In genomic region chr9:66206825-66207224, GRCm38 (mm10) we compare ENCODE assay signal across 12 mouse cellular contexts. TPM values are rescaled to one million over a fixed set of nuclear protein-coding genes. Genes with fewer than 3 reads are reported as not detected.
A peak's percentile ranks its signal among the peaks of the same experiment; 100 is the strongest.
DNase-seq lines count a peak whose midpoint lies in the region; ATAC-seq lines count a peak whose summit lies in the region.
"Had no signal": no experiment of that assay in that cellular context is flagged by ENCODE, and none has a peak within 500 bp of the region (broad histone marks: within the 10 kb centered on the region; RNA-seq: fewer than 3 reads in every experiment).

No protein-coding gene starts in this region.

- ATAC-seq in cerebellum, adult (ENCODE audit: insufficient number of reproducible peaks, low FRiP score, low TSS enrichment), result peak; percentile 81; the same call in 1 of the 2 replicates
- no peak; the same call in 1 of the 2 replicates for ATAC-seq in heart, embryonic 11.5 days (replicated peaks; ENCODE audit: insufficient number of reproducible peaks, low FRiP score, low TSS enrichment)
- ATAC-seq in lung, embryonic 16.5 days (ENCODE audit: low read depth), result 0 out of 2 replicates have a peak, but pooled peaks have one; percentile 43

- peak overlapping the region; percentile 14; the same call in 1 of the 2 replicates for H3K4me2 ChIP-seq in heart, embryonic 11.5 days
- no peak overlapping the region for H3K4me2 ChIP-seq in lung, embryonic 16.5 days (ENCODE audit: low read depth, low read length)
- H3K4me2 ChIP-seq: embryonic facial prominence, embryonic 13.5 days had no signal

- H3K9me3 ChIP-seq in heart, embryonic 11.5 days (replicated peaks; ENCODE audit: control insufficient read depth, low read length), result no peaks in the 10 kb centered on the region
- no peaks in the 10 kb centered on the region for H3K9me3 ChIP-seq in lung, embryonic 16.5 days (ENCODE audit: control insufficient read depth, low read length)
- H3K9me3 ChIP-seq: embryonic facial prominence, embryonic 13.5 days had no signal

- no peaks in the 10 kb centered on the region for H3K27me3 ChIP-seq in heart, embryonic 11.5 days (ENCODE audit: control insufficient read depth, insufficient read depth, low read length)
- H3K27me3 ChIP-seq in lung, embryonic 16.5 days (ENCODE audit: control insufficient read depth, insufficient read depth, low read depth, low read length), result no peaks in the 10 kb centered on the region
- H3K27me3 ChIP-seq: embryonic facial prominence, embryonic 13.5 days had no signal

- 26% methylated on average over 5 of the region's 5 CpGs for WGBS in heart, embryonic 11.5 days (ENCODE audit: insufficient replicate concordance)
- WGBS in lung, embryonic 16.5 days, result 38% methylated on average over 5 of the region's 5 CpGs

- no peak overlapping the region for H3K4me3 ChIP-seq in heart, embryonic 11.5 days (ENCODE audit: low read depth, low read length)
- no peak overlapping the region for H3K4me3 ChIP-seq in lung, embryonic 16.5 days (ENCODE audit: low read length)
- H3K4me3 ChIP-seq: embryonic facial prominence, embryonic 13.5 days had no signal

- H3K27ac ChIP-seq in heart, embryonic 11.5 days (ENCODE audit: low read depth, low read length), result peak overlapping the region; percentile 59
- H3K27ac ChIP-seq in lung, embryonic 16.5 days (ENCODE audit: low read length), result no peak overlapping the region
- H3K27ac ChIP-seq: embryonic facial prominence, embryonic 13.5 days; kidney, postnatal 0 days had no signal

- no peak overlapping the region for H3K9ac ChIP-seq in heart, embryonic 11.5 days (ENCODE audit: low read depth, low read length)
- H3K9ac ChIP-seq in lung, embryonic 16.5 days (ENCODE audit: low read length), result no peak overlapping the region
- H3K9ac ChIP-seq: embryonic facial prominence, embryonic 13.5 days had no signal

- no peak for DNase-seq in cerebellum, postnatal 4 days (ENCODE audit: low spot score in 2 of 2)
- DNase-seq in cerebellum, adult 9-11 months, result peak; percentile 86
- DNase-seq in spleen, postnatal 36 days (ENCODE audit: low spot score in 2 of 2), result no peak
- DNase-seq in frontal cortex, postnatal 25 days (ENCODE audit: low spot score in 2 of 2), result no peak
- no peak for DNase-seq in thymus, postnatal 4 days
- DNase-seq: adrenal gland, postnatal 25 days; midbrain, embryonic 14.5 days had no signal

- no peaks in the 10 kb centered on the region for H3K36me3 ChIP-seq in heart, embryonic 11.5 days (ENCODE audit: control insufficient read depth, insufficient read depth, low read length)
- no peaks in the 10 kb centered on the region for H3K36me3 ChIP-seq in lung, embryonic 16.5 days (ENCODE audit: control insufficient read depth, insufficient read depth, low read length)
- H3K36me3 ChIP-seq: embryonic facial prominence, embryonic 13.5 days had no signal

- H3K4me1 ChIP-seq in heart, embryonic 11.5 days (ENCODE audit: control insufficient read depth, insufficient read depth, low read length), result peaks cover 20% of the 10 kb centered on the region
- H3K4me1 ChIP-seq in lung, embryonic 16.5 days (replicated peaks; ENCODE audit: control insufficient read depth, insufficient read depth, low read length), result peaks cover 9% of the 10 kb centered on the region

RNA-seq across cellular contexts. Expression of gene Dapk2, which starts 48.8 kb away (rescaled TPM):
- polyA plus RNA-seq in heart, embryonic 11.5 days (2014; fragmentation: Nextera tagmentation; extraction: Ambion mirVana), result 9.8 and 11.2 TPM in 2 replicates
- polyA plus RNA-seq in lung, embryonic 16.5 days (2015; fragmentation: Nextera tagmentation; extraction: Ambion mirVana), result 22.8 and 27.3 TPM in 2 replicates
